Mouse (Mus musculus) CD4-positive helper T cell, adult 2 months (primary cell): Measurements from ENCODE around the gene Arfip2.

ENCODE experiments used
- DNase-seq: peaks from one replicate; pipeline ENCODE4 v3.0.0-alpha.2; 2012; ENCODE audit warnings: low read depth, missing footprints, low spot score

Arfip2 gene

DNA sequence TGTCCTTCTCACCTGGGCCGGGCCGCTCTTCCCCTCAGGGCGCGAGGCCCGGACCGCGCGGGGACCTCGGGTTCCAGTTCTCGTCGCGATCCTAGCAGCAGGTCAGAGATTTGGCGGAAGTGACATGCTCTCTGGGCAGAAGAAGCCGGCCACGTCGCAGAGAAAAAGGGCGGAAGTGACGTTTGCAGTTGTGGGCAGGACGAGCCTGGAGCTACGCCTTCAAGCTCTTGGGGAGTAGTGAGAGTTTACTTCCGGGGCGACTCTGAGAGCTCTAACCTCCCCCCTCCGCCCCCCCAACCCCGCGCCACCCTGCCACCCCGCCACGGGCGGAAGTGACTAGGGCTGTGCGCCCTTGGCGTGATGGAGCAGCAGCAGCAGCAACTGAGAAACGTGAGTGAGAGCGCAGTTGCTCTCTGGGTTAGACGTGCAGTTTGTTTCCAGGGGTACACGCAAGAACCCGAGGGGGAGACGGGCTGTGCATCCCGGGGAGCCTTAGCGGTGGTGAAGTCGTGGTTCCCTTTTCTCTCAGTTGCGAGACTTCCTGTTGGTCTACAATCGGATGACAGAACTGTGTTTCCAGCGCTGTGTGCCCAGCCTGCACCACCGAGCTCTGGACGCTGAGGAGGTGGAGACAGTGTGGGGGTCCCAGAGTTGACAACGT lies at the start of gene Arfip2, which contains the start of gene Gm45799:
Gene Arfip2, minus strand, starts transcription at position 184 of the 661 bp plus-strand sequence.
Gene Gm45799, plus strand, starts transcription at position 320 of the 661 bp plus-strand sequence.
- DNase-seq: peak; percentile 98

DNA sequence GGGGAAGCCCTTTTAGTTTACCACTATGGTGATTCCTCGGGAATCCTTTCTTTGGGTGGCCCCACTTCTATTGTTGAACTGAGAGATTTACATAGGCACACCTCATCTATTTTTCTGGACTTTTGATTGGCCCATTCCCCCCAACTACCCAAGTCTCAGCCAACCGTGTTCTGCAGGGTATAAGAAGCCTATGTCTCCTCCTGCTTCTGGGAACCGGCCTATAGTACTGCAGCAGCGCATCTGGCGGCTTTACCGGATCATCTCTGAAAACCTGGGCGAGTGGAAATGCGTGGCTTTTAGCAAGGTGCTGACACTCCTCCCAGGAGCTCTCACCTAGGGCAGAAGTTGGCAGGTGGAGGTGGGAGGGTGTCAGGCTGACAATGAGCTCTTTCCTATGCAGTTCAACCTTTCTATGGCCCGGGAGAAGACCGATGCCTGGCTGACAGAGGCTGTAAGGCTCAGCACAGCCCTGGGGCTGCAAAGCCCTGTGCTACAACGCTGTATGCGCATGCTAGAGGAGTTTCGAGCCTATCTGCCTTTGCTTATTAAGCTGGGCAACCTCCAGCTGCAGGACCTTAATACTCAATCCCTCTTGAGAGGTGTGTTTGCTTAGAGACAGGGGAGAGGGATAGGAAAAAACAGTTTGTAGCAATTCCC lies 45.5 kb upstream of the Arfip2 start:
- no peak for DNase-seq

DNA sequence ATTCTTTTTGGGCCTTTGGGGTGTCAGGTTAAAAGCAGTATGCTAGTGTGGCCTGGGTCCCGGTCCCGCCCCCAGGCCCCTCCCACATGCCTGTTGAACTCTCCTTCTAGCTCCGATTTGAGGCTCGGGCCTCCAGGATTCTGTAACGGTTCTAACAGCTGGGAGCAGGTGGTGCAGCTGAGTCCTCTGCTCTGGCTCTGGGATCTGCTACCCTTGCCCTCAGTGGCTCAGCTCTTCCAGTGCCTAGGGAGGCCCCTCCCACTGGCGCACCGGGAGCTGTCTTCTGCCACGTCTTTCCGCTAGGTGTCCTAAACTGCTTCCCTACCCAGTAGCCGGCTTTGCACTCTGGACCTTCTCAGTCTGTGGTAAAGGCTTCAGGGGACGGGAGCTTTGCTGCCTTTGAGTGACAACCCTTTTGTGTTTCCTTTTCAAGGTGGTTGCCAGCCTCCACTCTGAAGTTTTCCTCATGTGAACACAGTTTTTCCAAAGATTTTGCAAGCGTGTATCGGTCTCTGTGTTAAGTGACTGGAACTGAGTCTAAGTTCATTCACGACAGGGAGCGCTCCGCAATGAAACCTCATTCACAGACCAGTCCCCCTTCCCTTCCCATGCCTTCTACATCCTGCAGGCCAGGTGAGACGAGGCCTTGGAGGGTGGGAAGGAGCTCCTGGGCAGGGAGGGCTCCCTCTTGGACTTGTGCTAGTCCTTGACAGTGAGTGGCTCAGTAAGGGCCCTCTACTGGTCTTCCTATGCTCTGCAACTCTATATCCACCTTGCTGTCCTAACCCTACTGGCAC lies 10.6 kb upstream of the Arfip2 start, which contains the start of gene Dnhd1:
Gene Dnhd1, plus strand, starts transcription at position 189 of the 797 bp plus-strand sequence.
- peak; percentile 78 for DNase-seq

DNA sequence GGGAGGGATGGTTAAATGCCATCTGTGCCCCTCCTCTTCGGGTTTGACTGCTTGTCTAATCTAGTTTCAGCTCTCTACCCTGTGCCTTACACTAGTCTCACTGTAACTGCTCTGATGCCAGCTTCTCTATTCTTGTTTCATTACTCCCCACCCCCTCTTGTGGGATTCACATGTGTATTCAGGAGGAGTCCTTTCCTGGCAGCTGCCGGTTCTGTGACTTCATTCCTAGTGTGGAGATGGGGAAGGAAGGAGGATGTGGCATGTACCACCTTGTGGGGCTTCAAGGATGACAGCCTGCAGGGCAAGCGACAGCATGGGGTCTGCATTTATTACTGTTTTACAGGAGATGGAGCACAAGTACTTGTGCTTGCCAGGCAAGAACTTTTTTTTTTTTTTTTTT lies 1.7 kb upstream of the Arfip2 start:
- no peak for DNase-seq

DNA sequence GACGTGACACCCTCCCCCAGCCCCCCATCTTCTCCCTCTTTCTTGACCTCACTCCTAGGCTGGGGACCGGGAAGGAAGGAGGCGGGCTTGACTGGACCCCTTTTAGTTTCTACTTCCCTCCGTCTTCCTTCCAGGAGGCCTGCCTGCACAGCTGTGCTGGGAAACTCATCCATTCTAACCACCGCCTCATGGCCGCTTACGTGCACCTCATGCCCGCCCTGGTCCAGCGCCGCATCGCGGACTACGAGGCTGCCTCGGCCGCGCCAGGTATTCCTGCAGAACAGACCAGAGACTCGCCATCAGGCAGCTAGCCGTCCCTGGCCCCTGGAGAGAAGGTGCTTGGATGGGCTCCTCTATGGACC lies 659 bp upstream of the Arfip2 start:
- no peak for DNase-seq

- DNase-seq: no peak
Observed at GRCm38 (mm10) chr7:105639756-105640155, 460 bp downstream of the Arfip2 start, which contains the start of gene Timm10b. TSS of gene Timm10b (plus strand) at chr7:105640056.

DNA sequence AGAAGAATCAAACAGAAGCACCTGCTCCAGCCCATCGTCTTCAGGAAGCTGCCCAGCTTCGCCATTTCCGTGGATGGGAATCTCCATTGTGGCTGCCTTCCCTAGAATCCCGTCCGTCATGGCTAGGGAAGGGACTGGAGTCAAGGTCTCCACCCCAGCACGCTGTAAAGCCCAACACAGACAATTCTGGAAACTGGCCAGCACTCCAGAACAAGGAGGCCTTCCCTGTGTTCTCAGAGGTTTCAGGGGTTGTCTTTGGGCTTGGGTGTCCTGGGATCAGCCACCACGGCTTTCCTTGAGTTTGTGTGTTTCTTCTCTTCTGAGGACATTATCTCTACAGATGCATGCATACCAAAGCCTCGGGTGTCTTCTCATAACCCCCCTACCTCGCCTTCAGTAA lies 912 bp downstream of the Arfip2 start:
- no peak for DNase-seq

DNA sequence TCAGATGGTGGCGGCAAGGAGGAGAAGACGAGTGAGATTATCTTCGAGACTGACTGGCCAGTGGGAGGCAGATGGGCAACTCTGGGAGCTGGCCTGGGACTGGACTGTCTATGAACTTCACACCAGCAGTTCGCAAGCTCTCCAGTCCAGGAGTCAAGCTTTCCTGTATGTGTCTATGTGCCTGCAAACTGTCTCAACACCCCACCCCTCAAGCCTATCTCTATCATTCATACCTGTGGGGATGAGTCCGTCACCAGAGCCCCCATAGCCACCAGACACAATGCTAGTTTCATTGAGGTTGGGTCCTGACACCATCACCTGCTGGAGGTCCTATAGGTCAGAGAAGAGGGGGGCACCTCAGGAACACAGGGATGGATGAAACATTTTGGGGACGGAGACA lies 1.4 kb downstream of the Arfip2 start:
- no peak for DNase-seq

DNA sequence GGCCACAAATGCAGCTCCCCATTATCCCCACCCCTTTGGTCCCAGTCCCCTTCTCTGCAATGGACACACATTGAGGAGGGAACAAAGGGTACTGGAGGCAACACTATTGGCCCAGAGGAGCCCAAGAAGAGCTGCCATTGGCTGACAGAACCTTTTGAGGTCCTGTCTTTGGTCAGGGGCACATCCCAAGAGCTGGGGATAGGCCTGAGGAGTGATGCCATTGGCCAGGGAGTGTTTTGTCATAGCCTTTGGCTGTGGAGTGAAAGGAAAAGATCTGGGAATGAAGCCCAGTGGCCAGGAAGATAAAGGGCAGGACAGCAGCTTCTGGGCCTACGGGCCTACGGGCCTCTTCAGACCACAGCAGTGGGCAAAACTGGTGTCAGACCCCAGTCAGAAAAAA lies 4.5 kb downstream of the Arfip2 start:
- DNase-seq: no peak

- no peak for DNase-seq
Observed at GRCm38 (mm10) chr7:105634272-105634920, 5.8 kb downstream of the Arfip2 start.

- DNase-seq: no peak
Observed at GRCm38 (mm10) chr7:105633801-105634135, 6.4 kb downstream of the Arfip2 start.

- DNase-seq: peak; percentile 83
Observed at GRCm38 (mm10) chr7:105633127-105633800, 7.0 kb downstream of the Arfip2 start, which contains the start of gene Trim3. TSS of gene Trim3 (minus strand) at chr7:105633571.

GRCm38 (mm10) chr7:105632551-105632972 lies 7.7 kb downstream of the Arfip2 start:
- DNase-seq: peak; percentile 10

- DNase-seq: no peak
Observed at GRCm38 (mm10) chr7:105628633-105629032, 11.6 kb downstream of the Arfip2 start.

DNA sequence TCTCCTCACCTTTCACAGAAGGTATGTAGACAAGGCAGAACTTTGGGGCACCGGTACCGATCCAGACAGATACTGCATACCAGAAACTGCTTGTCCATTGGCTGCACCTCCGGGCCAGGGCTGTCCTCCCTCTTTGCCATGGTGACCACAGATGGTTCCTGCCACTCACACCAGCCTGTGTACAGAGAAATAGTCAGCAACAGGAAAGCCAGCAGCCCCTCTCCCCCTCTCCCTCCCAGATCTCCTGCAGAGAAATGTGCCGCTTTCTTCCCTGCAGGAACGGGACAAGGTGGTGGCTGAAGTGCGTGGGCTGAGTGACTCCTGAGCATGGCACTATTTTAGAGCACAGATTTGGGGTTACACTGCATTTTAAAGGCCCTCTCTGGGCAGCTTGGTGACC lies 14.8 kb downstream of the Arfip2 start:
- no peak for DNase-seq

DNA sequence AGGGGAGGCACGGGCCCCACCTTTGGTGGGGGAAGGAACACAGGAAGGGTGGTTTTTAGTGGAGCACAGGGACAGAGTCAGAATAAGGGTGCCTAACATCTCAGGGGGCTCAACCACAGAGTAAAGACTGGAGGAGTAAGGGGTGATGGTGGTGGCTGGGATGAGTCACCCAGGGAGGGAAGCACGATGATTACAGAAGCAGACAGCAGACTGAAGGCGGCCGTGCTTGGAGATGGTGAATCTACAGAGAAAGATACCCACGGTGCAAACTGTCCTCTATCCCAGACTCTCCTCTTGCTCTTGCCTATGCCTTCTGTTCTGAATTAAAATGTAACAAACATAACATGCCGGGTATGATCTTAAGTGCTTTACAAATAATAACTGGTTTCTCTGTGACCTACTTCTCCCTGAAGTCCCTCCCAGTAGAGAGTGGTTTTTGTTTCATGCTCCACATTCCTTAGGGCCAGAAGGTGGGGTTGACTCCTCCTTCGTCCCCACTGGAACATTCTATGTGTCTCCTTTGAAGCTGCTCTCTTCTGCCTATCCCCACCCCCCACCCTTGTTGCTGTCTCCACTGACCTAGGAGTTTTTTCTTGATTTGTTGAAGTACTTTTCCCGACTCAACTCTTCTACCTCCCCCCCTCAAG lies 18.4 kb downstream of the Arfip2 start:
- no peak for DNase-seq

GRCm38 (mm10) chr7:105621053-105621452 lies 19.2 kb downstream of the Arfip2 start:
- DNase-seq: no peak

- no peak for DNase-seq
Observed at GRCm38 (mm10) chr7:105619701-105620100, 20.5 kb downstream of the Arfip2 start.

GRCm38 (mm10) chr7:105617810-105618209 lies 22.4 kb downstream of the Arfip2 start:
- DNase-seq: no peak

DNA sequence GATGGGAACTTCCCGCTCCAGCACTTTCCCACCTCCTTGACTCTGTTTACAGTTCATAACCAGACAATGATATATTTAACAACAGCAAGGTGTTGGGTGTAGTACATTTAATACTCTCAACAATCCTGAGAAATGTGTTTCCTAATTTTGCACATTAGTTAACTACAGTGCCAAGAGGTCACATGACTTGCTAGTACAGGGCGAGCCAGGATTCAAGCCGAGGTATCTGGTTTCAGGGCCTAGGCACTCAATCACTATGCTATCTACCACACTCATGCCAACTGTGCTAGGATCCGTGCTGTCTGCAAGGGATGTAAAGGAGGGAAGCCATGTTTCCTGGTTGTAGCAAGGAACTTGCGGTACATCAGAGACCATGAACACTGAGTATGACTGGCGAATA lies 23.7 kb downstream of the Arfip2 start:
- DNase-seq: no peak

GRCm38 (mm10) chr7:105615720-105616119 lies 24.5 kb downstream of the Arfip2 start:
- no peak for DNase-seq
